Mouse (Mus musculus) adrenal gland, postnatal 4 days (tissue): ENCODE data around the gene Paqr3. TPM values are rescaled to one million over a fixed set of nuclear protein-coding genes. Genes with fewer than 3 reads are reported as not detected.

ENCODE experiments used
- DNase-seq, 2 experiments: peaks; one replicate each; pipeline ENCODE4 v3.0.0; 2021 to 2022; ENCODE audit warnings: low spot score in 2 of 2, mixed read lengths in 2 of 2
- total RNA-seq, 2 experiments: library from RNA; stranded (reverse); gene quantifications; 2 replicates each; pipeline ENCODE4 v1.2.3; 2021

Paqr3 gene
- total RNA-seq, 2 experiments from 2014 or later = 6.0 to 6.8 TPM

DNA sequence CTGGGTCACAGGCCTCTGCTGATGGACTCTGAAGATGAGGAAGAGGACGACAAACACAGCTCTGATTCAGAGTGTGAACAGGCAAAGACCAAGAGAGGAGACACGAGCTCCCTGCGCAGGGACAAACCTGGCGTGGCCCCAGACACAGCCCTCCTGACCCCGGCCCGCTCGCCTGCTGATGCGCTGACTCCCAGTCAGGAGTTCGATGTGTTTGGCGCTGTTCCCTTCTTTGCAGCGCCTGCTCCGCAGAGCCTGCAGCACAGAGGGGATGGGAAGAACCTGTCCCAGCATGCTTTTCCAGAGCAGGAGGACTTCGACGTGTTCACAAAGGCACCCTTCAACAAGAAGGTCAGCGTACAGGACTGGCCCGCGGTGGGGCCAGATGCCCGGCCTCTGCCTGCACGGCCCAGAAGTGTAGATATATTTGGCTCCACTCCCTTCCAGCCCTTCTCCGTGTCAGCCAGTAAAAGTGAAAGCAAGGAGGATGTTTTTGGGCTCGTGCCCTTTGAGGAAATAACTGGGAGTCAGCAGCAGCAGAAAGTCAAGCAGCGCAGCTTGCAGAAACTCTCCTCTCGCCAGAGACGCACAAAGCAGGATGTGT is 24.3 kb downstream of the Paqr3 start:
- no peak for DNase-seq

DNA sequence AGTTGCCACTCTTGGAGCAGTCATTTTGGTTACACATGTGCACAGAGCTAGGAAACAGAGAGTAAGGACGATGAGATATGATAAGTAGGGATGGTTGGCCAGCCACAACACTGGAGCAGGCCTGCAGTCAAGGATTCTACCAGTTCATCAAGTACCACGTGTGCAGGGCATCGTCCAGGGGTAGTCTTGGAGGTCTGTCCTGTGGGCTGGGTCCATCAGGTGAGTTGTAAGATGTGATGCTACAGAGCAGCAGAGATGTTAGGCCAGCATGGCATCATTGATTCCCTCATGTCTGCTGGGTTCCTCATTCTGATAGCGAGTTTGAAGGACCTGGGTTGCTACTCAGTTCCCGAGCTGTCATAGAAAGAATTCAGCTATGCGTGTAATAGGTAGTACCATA is 26.3 kb downstream of the Paqr3 start:
- no peak for DNase-seq

DNA sequence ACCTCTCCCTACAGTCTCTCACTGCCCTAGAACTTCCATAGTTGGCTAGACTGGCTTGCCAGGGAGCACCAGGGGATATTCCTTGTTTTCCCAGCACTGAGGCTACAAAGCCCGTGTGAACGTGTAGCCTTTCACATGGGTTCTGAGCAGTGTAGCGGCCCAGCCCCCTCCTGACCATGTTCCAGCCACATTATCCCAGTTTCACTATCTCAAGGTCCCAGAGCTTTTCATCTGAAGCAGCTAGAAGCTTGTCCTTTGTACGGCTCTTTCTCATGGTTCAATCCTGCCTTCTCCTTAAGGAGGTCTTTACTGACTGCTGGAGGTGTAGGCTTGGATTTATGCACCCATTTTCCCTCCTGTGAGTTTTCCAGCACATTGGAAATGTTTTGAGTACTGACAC is 26.9 kb downstream of the Paqr3 start:
- DNase-seq = no peak

DNA sequence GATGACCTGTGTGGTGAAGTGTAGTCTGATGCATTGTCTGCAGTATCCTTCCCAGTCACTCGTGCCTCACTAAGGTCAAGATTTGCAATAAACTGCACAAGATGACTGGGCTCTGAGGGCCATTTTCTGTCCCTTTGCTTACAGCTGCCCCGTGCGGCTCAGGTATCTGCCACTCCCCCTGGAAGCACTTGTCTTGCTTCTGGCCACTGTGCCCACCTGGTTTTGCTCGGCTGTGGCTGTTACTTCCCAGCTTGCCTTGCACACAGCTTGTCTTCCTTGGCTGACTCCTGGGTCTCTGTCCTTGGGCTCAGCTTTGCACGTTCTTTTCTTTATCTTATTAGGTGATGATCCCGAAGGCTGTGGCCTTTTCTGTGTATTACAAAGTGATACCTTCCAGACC is 27.7 kb downstream of the Paqr3 start:
- DNase-seq = no peak

DNA sequence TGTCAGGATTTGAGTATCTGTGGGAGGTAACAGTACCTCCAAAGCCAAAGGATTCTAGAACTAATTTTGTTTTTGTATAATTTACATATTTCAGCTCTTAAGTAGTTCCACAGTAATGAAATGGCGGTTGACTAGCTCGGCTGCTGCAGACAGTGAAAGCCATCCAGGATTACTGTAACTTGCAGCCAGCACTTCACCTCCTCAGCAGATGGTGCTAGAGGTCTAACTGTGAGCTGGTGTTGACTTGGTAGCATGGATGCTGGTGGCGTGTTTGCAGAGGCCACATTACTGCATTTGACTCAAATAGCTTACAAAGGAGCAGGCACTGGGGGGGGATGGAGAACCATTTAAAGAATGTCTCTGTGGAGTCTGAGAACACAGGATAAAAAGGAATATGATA is 29.9 kb downstream of the Paqr3 start:
- no peak for DNase-seq

DNA sequence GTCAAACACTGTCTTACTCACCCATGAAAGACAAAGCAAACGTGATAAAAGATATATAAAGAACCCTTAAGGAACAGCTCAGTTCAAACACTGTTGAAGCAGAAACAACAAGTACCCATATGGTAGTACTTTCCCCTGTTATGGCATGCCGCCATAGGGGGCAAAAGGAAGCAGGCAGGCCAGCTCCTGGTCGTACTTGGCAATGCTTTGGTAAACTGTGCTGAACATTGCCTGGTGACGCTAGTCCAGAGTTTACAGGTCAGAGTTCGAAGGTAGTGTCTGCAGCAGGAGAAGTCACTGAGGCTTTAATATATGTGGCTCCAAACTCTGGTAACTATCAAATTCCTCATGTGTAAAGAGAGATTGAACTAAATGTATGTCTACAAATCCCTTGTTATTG is 32.8 kb downstream of the Paqr3 start:
- DNase-seq = no peak

DNA sequence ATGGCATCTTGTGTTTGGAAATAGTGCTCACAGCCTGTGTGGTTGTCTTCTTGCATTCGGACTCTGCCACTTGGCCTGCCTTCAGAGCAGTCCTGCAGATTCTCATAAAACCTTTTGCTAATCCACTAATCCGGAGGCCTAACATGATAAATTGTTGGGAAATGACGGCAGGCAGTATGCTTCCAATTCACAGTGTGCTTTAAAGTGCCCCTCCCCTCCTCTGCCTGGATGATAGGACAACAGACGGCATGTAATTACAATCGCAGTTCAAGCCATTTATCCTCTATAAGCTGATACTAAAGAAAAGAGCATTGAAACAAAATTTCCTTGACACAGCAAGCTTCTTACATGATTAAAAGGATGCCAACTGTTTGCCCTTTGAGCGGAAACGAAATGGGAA is 33.7 kb downstream of the Paqr3 start:
- no peak for DNase-seq

DNA sequence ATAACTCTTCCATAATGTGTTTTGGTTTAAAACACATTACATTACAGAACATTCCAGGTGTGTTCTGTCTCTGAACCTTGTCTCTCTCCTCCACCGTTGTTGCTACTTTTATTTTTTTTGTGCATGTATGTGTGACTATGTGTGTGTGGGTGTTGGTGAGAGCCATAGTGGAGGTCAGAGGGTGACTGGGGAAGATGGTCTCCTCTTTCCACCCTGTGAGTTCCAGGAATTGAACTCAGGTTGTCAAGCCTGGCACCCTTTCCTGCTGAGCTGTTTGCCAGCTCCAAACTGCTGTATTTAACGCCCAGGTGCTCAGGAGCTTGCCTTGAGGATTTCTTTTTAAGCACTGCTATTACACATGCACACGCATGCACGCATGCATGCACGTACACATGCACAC is 35.2 kb downstream of the Paqr3 start:
- DNase-seq = no peak

DNA sequence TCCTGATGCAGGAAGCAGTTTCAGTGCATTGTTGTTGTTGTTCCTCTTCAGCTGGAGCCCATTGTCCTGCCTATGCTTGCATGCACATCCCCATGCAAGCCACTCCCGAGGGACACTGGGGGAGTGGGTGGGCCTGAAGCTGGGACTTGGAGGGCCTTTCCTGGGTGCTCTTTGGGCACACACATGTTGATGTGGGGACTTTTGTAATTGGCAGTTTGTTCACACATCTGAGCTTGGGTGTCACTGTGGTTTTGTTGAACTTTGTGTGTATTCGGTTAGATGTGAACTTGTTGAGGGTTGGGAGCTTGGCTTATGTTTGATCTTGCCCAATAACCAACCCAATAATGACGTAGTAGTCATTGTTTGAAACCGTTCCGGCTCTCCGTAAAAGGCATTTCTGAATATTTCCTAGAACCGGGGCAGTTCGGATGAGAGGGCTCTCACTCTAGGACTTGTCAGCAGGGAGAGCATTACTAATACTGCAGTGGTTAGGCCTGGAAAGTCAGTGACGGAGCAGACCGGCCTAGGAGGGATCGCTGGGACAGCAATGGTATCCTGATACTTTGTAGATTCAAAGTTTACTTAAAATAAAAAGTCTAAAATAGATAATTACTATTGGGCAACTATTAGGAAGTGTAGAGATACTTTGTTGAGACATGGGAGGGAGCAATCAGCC is 35.8 kb downstream of the Paqr3 start:
- no peak for DNase-seq

DNA sequence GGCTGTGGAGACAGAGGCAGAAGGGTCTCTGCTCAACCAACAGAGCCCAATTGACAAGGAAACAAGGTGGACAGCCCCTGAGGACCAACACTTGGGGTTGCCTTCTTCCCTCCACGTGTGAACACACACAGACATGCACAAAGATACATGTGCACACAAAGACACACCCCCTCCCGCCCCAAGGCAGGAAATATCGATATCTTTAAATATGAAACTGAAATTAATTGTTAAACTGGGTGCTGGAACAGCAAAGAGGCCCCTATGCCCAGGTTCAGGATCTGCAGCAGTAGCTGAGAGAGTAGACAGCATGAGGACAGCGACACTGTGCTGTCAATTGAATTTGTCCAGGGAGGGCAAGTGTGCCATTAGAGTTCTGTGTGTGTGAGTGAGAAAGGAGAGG is 45.6 kb downstream of the Paqr3 start:
- DNase-seq = no peak

DNA sequence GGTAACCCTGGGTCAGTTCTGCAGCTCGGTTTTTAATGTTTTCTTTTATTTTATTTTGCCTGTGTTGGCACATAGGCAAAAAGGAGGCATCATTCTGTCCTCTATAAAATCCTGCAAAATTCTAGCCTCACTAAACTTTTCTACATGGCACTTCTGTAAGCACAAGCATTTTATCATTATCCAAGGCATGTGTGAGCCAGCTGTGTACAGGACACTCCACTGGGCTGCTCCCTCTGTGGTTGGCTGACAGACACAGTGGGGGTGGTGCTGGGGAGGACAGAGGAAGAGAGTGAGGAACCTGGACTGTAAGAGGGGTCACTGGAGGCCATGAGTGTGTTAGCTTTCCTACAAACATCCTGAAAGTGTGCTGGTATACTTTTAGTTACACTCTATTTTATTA is 49.4 kb downstream of the Paqr3 start:
- no peak for DNase-seq

DNA sequence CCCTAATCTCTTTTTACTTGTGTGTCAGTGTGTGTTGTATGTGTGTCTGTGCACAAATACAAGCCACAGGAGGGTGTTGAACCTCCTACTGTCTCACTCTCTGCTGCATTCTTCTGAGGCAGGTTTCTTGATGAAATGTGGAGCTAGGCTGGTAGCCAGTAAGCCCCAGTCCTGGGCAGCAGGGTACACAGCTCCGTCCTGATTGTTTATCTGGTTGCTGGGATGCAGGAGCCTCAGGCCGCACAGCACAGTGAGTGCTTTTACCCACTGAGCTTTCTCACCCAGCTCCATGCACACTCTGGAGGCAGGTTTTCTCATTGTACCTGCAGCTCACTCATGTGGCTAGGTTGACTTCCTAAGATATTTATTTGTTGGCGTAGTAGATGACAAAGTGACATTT is 50.5 kb downstream of the Paqr3 start:
- no peak for DNase-seq

DNA sequence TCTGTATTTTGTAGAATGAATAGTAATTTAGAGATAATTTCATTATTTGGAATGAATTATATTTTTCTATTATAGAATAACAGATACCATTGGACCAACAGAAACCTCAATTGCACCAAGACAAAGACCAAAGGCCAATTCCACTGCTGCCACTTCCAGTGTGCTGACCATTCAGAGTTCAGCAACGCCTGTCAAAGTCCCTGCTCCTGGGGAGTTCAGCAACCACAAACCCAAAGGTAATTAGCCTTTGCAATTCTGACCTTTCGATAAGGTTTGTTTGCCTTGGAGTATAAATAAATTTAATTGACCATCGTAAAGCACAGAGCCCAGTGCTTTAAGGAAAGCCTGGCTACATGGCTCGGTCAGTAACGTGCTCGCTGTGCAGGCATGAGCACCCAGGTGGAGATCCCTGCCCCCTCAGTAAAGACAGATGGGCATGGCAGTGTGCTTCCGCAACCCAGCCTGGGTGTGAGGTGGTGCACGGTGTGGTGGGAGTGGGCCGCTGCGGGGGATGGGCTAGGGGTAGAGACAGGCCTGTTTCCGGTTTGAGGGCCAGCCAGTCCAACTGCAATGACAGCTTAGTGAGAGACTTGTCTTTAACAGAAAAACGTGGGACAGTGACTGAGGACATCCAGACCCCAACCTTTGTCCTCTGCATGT is 54.5 kb downstream of the Paqr3 start:
- no peak for DNase-seq

DNA sequence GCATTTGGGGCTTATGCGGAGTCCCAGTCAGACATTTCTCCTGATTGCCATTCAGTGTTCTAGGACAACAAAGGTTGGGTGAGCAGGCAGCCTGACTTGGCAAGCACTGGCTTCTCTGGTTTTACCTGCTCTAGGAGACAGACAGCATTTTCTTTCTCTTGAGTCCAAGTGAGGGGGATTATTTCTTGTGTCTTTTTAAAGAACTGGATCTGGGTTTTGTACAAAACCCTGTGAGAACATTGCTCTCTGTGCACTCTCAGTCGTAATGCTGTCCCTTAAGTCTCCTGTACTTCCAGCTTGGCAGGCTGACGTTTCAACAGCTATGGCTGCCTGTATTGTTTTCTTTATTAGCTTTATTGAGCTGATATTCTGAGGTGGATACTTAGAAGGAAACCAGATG is 55.0 kb downstream of the Paqr3 start:
- DNase-seq = no peak

DNA sequence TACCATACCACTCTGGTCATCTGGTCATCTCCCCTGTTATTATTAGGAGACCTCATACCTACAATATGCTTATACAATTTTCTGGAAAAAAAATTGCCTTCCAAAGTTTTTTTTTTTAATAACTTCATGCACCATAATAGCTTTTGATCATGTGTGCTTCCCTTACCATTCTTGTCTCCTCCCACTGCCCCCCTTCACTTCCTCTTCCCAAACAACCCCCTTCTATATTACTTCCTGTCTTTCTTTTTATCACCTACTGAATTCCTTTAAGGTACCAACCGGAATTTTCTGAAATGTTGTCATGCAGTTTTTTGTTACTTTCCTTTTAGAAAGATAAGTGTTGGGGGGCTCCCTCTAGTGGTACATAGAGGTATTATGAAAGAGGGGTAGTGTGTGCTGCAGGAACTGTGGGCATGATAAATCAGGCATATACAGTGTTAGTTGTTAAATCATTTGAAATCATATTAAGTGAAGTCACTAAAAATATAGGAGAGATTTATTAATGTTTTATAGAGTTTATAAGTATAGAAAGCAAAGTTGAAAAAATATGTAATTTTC is 55.8 kb downstream of the Paqr3 start:
- no peak for DNase-seq

DNA sequence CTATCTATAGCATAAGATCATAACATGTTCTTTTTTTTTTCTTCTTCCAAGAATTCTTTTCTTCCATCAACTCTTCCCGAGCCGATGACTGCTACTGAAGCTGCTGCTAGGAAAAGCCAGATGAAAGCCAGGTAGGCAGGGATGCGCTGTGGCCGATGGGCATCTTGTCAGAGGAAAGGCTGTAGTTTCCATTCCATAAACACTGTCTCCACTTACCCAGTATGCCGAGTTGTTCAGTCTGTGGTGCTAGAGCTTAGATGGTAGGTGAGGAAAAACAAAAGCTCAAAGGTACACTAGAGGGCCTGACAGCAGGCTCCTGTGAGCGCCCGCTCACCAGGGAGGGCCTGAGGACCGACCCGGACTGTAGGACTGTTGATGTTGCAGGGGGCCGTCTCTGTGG is 56.6 kb downstream of the Paqr3 start:
- DNase-seq = no peak

DNA sequence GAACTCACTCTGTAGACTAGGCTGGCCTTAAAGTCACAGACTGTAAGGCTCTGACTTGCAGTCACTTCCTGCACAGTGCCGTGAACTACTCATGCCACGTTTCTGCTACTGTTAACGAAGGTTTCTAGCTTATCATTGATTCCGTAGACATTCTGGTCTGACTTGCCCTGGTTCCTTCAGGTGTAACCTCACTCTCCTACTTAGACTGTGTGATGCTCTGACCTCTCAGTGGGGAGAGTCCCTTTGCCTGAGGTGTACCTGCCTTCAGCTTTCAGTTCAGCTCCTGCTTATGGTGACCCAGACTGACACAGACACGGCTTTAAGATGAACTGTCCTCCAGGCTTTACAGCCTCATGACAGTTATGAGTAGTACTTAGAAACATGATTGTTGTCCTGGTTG is 57.2 kb downstream of the Paqr3 start:
- no peak for DNase-seq

DNA sequence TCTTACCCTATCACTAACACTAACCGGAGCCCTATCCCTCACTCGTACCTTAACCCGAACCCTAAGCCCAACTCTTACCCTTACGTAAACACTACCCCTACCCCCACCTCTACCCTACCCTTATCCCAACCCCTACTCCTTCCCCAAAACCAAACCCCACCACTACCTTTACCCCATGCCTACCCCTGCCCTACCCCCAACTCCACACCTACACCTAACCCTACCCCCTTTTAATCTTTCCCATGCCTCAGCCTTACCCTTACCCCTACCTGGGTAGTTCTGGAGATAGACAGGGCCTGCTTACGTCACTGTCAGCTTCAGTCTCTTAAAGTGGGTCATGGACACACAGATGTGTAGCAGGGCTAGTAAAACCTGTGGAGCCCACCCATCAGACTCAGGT is 62.5 kb downstream of the Paqr3 start:
- no peak for DNase-seq

DNA sequence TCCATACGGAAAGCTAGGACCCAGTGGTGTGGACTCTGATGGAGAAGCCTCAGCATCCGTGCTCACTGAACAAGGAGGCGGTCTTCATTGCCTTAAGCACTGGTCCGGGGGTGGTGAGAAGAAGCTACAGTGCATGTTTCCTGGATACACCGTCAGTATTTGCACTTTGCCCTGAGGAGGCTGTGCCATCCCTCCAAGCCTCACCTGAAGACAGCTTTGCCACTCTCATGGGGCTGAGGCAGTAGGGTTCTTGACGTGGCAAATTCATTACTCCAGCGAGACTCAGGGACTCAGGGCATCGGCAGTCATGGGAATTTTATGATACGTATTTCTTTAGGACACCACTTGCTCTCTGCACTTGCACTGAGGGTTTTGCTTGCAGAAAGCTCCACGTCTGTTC is 64.7 kb downstream of the Paqr3 start:
- DNase-seq = no peak

DNA sequence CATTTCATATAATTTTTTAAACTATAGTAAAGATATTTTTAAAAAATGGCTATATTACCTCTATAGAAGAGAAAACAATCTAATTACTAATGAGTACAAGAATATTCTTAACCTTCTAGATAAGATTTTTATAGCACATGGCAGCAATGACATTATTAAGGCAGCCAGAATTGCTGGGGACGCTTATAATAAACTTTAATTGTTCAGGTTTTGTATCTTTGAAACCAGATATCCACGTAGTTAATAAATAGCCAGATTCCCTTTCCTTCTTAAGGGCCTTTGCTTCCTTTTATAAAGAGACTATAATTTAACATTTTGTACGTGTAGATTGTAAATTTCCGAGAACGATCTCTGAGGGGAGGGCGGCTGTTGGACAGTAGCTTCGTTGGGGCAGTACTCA is 66.1 kb downstream of the Paqr3 start:
- DNase-seq = no peak
